Mouse (Mus musculus) mesoderm, embryonic 11.5 days (tissue): Measurements from ENCODE around the gene Cnmd.
A peak's percentile ranks its signal among the peaks of the same experiment; 100 is the strongest.

ENCODE experiments used
- DNase-seq: peaks from one replicate; pipeline ENCODE4 v3.0.0-alpha.2; 2012; ENCODE audit warnings: low read depth, low spot score

Cnmd gene

DNA sequence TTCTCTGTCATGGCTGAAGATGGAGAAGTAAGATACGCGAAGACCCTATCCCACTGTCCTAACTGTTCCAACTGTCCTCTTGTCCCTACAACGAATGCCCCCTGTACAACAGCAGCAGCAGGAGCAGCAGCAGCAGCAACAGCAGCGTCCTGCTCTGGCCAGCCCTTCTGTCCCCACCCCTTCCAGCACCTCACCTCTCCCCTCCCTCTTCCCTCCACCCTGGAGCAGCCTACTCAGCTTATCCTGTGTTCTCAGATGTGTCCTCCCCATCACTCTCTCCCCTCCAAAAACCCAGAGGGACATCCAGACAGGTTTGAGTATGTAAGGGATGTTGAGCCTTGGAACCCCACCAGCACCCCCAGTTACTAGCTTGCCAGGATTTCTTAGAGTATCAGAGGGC is at the start of gene Cnmd:
Gene Cnmd (minus strand): TSS at position 170 of the 400 bp plus-strand sequence.
- DNase-seq = no peak

DNA sequence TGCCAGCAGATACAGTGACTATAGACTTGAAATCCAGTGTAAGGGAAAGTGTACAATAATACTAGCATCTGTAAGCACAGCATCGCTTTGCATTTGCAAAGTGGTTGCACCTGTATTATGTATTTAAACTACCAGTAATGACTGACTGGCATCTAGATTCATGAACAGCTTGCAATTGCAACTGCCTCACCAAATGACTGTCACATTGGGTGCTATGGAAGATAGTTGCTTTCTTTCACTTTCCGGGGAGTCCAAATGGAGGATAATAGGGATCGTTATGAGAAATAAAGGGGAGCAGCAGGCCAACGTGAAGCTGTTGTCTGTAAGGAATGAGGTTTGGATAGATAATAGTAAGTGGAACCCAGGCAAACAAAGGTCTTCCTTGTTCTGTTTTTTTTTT is 49.3 kb upstream of the Cnmd start:
- DNase-seq = no peak

DNA sequence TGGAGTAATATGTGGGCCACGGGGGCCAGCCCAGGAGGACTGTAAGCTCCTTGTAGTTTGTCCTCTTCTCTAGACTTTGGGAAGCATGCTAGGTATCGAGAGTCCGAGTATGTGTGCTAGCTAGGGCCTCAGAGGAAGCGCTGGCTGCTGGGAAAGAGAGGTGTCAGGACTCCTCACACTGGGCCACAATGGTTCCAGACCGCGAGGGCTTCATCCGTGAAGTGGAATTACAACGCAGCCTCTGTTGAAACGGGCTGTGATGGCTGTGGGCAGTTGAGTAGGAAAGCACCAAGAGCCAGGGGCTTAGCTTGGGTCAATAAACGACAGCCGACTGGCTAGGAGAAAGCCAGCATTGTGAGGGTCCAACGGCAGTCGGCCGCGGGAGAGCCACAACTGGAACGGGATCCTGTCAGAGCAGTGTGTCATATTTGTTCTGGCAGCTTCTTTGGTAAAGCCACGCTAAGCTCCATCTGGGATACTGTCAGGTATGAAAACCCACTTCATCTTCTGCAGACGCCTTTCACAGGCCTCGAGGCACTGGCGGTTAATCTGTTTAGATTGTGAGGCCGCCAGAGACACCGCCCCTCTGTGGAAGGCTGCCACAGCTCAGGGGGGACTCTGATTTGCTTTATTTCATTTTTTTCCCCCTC is 41.7 kb upstream of the Cnmd start:
- DNase-seq = no peak

- DNase-seq = no peak
Observed at GRCm38 (mm10) chr14:79701606-79702005, 39.6 kb upstream of the Cnmd start.

DNA sequence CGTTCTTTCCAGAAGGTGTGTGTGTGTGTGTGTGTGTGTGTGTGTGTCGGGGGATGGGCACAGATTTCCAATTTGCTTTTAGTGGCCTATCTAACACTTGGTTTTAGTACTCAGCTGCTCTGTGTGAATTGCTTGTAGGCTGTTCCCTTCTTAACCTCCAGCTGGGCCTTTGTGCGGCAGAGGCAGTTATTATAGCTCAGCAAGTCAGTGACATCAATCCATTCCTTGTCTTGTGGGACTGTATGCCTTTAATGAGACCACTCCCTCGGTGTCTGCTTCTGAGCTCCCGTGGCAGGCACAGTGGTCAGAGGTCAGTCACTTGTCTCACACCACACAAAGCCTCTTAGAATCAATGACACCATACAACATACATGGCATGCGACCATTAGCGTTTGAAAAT is 39.1 kb upstream of the Cnmd start:
- peak; percentile 64 for DNase-seq

- no peak for DNase-seq
Observed at GRCm38 (mm10) chr14:79699381-79699780, 37.4 kb upstream of the Cnmd start.

DNA sequence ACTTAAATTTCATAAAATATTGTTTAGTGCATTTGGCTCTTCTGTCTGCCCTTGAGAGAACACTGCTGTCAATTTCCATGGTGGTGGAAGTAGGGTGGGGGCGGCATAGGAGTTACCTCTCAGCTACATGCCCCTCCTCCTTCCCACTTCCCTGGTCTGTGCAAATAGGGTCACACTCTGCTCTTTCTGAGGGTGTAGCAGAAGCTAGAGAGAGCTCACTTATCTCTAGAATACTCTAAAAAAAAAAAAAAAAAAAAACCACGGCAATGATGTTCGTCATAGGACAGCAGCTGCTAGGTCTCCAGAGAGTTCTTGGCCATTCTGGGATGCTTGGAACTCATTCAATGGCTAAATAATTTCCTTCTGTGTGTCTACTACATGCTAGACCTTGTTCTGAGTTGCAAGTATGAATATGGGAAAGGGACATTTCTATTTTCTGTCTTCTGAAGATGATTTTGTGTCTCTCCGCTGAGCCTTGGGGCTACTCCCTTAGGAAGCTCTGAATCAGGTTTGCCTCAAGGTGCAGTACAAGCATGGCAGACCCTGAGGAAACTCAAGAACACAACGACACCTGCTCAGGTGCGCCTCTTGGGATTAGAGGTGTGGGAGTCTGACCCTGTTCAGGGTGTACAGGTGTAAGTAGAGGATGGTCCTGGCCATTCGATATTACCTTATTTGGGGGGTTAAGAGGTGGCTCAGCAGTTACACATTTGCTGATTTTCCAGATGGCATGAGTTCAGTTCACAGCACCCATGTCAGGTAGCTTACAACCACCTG is 28.3 kb upstream of the Cnmd start:
- DNase-seq = no peak

GRCm38 (mm10) chr14:79680652-79681051 is 18.7 kb upstream of the Cnmd start:
- DNase-seq = no peak

- DNase-seq = peak; percentile 71
Observed at GRCm38 (mm10) chr14:79677891-79678687, 16.1 kb upstream of the Cnmd start.

DNA sequence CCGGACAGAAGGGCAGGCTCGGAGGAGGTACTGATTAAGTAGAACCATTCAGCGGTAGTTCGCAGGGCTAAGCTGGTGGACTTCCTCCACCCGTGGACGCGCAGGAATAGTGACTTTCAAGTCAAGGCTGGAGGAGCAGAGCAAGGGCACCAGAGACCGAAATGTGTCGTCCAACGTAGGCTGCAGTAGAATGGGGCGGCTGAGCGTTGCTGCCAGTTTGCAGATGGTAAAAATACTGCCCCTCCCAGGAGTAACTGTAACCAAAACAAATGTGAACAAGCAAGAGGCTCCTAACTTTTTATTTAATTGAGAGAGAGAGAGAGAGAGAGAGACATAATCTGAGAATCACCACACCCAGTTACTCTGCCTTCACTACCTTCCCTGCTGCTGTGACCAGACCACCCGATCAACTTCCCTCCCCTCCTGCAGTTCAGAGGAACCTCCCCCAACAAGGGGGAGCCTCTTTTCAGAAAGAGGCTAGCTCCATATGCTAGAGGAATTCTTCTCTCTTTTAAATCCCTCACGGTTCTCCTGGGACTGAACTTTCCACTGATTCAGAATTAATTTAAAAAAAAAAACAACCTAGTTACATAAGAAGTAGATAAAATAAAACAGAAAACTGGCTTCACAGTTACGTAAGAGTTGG is 15.3 kb upstream of the Cnmd start:
- DNase-seq = peak; percentile 49

- DNase-seq = peak; percentile 71
Observed at GRCm38 (mm10) chr14:79673083-79674013, 11.4 kb upstream of the Cnmd start.

DNA sequence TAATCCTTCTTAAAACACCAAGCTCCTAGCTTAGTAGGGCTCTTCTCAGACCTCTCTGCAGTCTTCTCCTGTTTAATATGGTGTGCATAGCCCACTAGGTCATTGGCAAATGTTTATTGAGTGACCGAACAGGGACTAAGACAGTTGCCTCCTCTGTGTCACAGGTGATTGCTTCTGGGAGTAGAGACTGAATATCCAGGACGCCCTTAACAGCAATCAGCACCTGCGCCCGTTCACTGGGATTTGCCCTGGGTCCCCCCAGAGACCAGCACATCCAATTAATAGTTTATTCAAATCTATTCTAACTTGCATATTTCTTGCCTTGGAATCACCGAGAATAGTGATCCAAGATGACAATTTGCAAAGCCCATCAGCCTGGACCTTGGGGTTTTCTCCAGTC is 10.6 kb upstream of the Cnmd start:
- no peak for DNase-seq

DNA sequence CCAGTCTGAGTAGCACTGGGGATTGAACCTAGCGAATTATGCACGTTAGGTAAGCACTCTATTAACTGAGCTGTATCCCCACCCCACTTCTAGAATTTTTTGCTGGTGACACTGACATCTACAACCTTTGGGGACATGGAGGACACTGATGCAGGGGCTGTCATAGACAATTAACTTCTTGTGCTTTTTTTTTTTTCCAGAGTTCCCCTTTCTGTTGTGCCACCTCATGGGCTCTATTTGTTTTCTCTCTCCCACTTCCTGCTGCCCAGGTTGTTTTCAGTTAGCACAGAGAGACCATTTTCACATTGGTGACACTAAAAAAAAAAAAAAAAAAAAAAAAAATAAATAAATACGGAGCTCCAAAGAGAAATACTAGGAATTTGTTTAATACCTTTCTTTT is 9.0 kb upstream of the Cnmd start:
- no peak for DNase-seq

- peak; percentile 63 for DNase-seq
Observed at GRCm38 (mm10) chr14:79661005-79661917, 709 bp downstream of the Cnmd start.

DNA sequence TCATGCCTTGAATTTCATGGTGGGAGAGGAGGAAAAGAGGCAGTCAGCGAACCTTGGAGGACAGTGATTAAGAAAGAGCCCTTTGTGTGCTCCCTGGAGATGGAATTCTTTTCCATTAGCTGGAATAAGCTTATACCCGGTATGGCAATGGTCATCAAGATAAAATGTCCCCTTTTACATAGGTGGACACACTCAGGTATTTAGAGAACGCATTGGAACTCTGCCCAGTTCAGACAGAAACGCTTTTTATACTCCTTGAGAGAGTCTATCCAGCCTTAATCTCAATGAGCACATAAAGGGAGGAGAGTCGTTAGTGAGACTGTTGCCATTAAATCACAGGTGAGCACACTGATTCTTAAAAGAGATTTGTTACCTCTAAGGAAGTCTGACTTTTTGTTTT is 1.5 kb downstream of the Cnmd start:
- DNase-seq = no peak

DNA sequence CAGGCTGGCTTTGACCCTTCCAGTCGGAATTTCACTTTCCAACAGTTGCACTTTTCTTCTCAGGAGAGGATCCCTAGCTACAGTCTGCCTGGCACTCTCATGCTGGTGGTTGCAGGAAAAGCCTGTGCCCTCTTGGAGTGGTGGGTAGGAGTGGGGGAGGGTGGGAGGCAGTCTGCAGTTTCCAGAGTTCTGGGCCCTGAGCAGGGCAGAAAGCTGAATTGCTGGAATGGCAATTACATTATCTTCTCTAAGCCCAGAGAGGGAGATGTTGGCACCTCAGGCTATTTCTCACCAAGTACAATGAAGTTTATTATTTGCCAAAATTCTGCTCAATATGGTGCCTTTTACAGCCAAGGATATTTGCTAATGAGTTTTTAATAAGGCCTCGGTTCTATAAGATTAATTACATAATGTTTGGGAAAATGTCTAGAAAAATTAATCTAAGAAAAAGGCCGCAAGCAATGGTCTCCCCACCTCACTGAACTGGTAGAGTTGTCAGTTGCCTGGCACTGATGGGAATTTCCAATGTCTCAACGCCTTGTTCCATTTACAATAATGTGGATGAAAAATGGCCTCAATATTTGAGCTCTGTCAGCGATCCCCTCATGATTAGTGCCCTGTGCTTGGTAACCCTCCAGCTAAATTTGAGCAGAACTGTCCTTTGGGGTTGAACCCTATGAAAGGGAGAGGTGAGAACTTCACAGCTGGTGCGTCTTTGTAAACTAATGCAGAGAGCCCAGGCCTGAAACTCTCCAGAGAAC is 3.0 kb downstream of the Cnmd start:
- DNase-seq = no peak

- no peak for DNase-seq
Observed at GRCm38 (mm10) chr14:79658286-79658685, 3.7 kb downstream of the Cnmd start.

DNA sequence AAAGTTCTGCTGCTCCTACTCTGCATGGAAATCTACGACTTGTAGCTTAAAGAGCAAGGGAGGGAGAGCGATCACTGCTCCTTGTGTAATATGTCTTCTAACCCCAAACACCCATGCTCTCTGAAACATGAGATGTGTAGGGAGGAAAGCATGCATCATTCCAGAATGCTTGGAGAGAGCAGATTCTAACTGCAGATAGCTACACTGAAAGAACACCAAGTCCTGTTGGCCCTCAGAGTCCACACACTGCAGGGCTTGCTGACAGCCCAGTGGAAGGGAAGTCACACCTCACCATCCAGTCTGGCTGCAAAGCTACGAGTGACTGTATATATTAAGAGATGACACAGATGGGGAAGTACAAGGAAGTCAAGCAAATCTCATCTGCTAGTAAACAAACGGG is 9.3 kb downstream of the Cnmd start:
- DNase-seq = no peak

DNA sequence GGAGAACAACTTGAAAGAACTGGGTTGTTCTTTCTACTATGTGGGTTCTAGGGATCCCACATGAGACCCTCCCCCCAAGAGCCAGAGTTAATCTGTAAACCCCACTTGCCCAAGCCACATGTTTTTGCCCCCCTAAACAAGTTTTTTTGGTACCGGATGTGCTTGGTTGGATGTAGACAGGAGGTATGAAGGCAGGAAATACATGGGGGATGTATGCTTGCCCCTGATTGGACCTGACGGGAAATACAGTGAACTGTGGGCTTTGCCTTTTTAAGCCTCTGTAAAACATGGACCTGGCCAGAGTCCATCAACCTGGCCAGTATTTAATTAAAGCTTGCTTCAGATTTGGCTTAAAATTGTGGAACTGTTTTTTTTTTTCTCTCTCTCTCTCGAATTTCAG is 12.3 kb downstream of the Cnmd start:
- DNase-seq = no peak
